Mouse (Mus musculus): Measurements from ENCODE around the gene Carmil3. TPM values are rescaled to one million over a fixed set of nuclear protein-coding genes. Genes with fewer than 3 reads are reported as not detected.

The Carmil3 gene
- polyA plus RNA-seq, 1 experiment = 9.9 TPM

DNA sequence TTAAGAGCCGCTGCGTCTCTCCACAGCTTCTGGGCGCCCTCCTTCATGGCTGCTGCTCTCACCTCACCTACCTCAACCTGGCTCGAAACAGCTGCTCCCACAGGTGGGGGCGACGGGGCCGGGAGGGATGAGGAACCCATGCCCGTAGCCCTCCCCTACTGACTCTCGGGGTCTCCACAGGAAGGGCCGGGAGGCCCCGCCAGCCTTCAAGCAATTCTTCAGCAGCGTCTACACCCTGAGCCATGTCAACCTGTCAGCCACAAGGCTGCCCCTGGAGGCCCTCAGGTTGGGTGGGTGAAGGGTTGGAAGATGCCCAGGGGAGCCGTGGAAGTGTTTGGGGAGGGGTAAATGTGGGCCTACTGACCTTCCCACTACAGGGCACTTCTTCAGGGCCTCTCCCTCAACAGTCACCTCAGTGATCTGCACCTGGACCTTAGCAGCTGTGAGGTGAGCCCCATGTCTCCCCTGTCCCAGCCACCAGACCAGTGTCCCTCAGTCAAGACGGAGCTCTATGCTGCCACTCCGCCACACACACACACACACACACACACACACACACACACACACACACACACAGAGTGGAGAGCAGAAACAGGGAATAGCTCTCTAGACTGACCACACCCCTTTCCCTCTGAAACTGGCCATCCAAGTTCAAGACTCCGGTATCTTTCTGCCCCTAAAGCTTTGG lies 6.5 kb downstream of the Carmil3 start:
- Histone ChIP-seq H3K27ac (ENCODE audit: insufficient read depth, low read length) (no peak overlapping the region), H3K9ac (ENCODE audit: low read depth, poor library complexity, severe bottlenecking) (no peak overlapping the region), H3K27me3 (ENCODE audit: control insufficient read depth, insufficient read depth, low read length, poor library complexity, severe bottlenecking) (no peaks in the 10 kb centered on the region), H3K4me3 (ENCODE audit: low read depth, low read length) (no peak overlapping the region), H3K9me3 (replicated peaks; ENCODE audit: control insufficient read depth, insufficient read depth, low read length, poor library complexity, severe bottlenecking) (no peaks in the 10 kb centered on the region), H3K4me1 (ENCODE audit: control insufficient read depth, insufficient read depth, low read length) (no peaks in the 10 kb centered on the region), H3K36me3 (ENCODE audit: control insufficient read depth, insufficient read depth, low read length, poor library complexity, severe bottlenecking) (no peaks in the 10 kb centered on the region)
- TF ChIP-seq POLR2A (IDR thresholded peaks at IDR 0.05; ENCODE audit: insufficient read depth, low read length) = no peak
- TF ChIP-seq CTCF (IDR thresholded peaks at IDR 0.05; ENCODE audit: low read depth, low read length) = no peak
- TF ChIP-seq EP300 (IDR thresholded peaks at IDR 0.05; ENCODE audit: insufficient read depth, low read depth, low read length) = no peak

DNA sequence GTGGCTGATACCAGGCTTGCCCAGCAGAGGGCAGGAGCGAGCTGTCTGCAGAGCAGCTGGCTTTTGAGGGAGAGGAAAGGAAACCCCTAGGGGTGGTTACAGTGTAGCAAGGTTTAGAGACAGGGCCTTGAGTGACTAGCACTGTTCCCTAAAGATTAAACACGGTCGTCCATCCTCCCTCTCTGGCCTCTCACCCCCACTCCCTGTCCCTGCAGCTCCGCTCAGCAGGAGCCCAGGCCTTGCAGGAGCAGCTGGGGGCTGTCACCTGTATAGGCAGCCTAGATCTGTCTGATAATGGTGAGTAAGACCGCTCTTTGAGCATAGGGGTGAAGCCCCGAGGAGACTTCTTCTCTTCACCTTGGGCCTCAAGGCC lies 7.0 kb downstream of the Carmil3 start:
- H3K4me3 ChIP-seq (ENCODE audit: low read depth, low read length) = no peak overlapping the region
- no peaks in the 10 kb centered on the region for H3K36me3 ChIP-seq (ENCODE audit: control insufficient read depth, insufficient read depth, low read length, poor library complexity, severe bottlenecking)
- H3K27me3 ChIP-seq (ENCODE audit: control insufficient read depth, insufficient read depth, low read length, poor library complexity, severe bottlenecking) = no peaks in the 10 kb centered on the region
- H3K9ac ChIP-seq (ENCODE audit: low read depth, poor library complexity, severe bottlenecking) = no peak overlapping the region
- no peaks in the 10 kb centered on the region for H3K9me3 ChIP-seq (replicated peaks; ENCODE audit: control insufficient read depth, insufficient read depth, low read length, poor library complexity, severe bottlenecking)
- no peak for TF ChIP-seq POLR2A (IDR thresholded peaks at IDR 0.05; ENCODE audit: insufficient read depth, low read length)
- peak; percentile 98 for TF ChIP-seq CTCF (IDR thresholded peaks at IDR 0.05; ENCODE audit: low read depth, low read length)
- TF ChIP-seq EP300 (IDR thresholded peaks at IDR 0.05; ENCODE audit: insufficient read depth, low read depth, low read length) = no peak
- no peak overlapping the region for H3K27ac ChIP-seq (ENCODE audit: insufficient read depth, low read length)
- no peaks in the 10 kb centered on the region for H3K4me1 ChIP-seq (ENCODE audit: control insufficient read depth, insufficient read depth, low read length)

DNA sequence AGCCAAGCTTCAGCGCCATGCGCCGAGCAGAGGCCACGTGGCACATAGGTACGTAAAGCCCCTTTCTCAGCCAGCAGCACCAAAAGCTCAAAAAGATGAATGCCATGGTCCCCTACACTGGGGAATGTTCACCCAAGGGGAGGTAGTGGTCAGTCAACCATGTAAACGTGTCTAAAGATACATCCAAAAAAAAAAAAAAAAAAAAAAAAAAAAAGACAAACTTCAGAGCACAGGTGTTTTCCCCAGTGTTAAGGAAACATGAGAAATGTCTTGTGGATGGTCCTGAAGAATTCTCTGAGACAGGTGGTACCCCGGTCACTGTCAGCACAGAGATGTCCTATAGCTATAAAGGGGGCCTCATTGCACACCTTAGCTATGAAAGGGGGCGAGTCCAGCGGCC lies 15.2 kb downstream of the Carmil3 start:
- Histone ChIP-seq H3K27me3 (ENCODE audit: control insufficient read depth, insufficient read depth, low read length, poor library complexity, severe bottlenecking) (no peaks in the 10 kb centered on the region), H3K4me3 (ENCODE audit: low read depth, low read length) (no peak overlapping the region), H3K9ac (ENCODE audit: low read depth, poor library complexity, severe bottlenecking) (no peak overlapping the region), H3K9me3 (replicated peaks; ENCODE audit: control insufficient read depth, insufficient read depth, low read length, poor library complexity, severe bottlenecking) (no peaks in the 10 kb centered on the region), H3K36me3 (ENCODE audit: control insufficient read depth, insufficient read depth, low read length, poor library complexity, severe bottlenecking) (no peaks in the 10 kb centered on the region), H3K27ac (ENCODE audit: insufficient read depth, low read length) (no peak overlapping the region), H3K4me1 (ENCODE audit: control insufficient read depth, insufficient read depth, low read length) (no peaks in the 10 kb centered on the region)
- TF ChIP-seq EP300 (IDR thresholded peaks at IDR 0.05; ENCODE audit: insufficient read depth, low read depth, low read length) = no peak
- no peak for TF ChIP-seq CTCF (IDR thresholded peaks at IDR 0.05; ENCODE audit: low read depth, low read length)
- no peak for TF ChIP-seq POLR2A (IDR thresholded peaks at IDR 0.05; ENCODE audit: insufficient read depth, low read length)

DNA sequence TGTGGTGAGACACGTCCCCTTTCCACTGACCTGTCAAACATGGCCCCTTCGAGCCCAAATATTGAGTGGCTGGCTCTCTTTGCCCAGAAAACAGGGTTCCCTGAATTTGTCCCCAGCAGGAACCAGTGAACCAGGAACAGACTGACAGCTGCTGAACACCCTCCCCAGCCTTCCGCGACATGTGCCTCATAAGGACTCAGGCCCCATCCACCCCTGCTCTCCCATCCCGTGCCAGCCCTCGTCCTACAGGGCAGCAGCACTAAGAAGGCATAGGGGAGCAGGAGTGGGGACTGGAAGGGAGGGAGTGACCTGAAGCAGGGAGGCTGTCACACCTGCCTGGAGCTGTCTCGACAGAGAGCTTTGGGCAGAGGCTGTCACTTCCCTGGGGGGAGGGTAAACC lies 17.4 kb downstream of the Carmil3 start:
- H3K36me3 ChIP-seq (ENCODE audit: control insufficient read depth, insufficient read depth, low read length, poor library complexity, severe bottlenecking) = no peaks in the 10 kb centered on the region
- H3K4me3 ChIP-seq (ENCODE audit: low read depth, low read length) = no peak overlapping the region
- H3K4me1 ChIP-seq (ENCODE audit: control insufficient read depth, insufficient read depth, low read length) = no peaks in the 10 kb centered on the region
- H3K9ac ChIP-seq (ENCODE audit: low read depth, poor library complexity, severe bottlenecking) = no peak overlapping the region
- H3K9me3 ChIP-seq (replicated peaks; ENCODE audit: control insufficient read depth, insufficient read depth, low read length, poor library complexity, severe bottlenecking) = no peaks in the 10 kb centered on the region
- TF ChIP-seq EP300 (IDR thresholded peaks at IDR 0.05; ENCODE audit: insufficient read depth, low read depth, low read length) (no peak), POLR2A (IDR thresholded peaks at IDR 0.05; ENCODE audit: insufficient read depth, low read length) (no peak), CTCF (IDR thresholded peaks at IDR 0.05; ENCODE audit: low read depth, low read length) (no peak)
- H3K27ac ChIP-seq (ENCODE audit: insufficient read depth, low read length) = no peak overlapping the region
- no peaks in the 10 kb centered on the region for H3K27me3 ChIP-seq (ENCODE audit: control insufficient read depth, insufficient read depth, low read length, poor library complexity, severe bottlenecking)

DNA sequence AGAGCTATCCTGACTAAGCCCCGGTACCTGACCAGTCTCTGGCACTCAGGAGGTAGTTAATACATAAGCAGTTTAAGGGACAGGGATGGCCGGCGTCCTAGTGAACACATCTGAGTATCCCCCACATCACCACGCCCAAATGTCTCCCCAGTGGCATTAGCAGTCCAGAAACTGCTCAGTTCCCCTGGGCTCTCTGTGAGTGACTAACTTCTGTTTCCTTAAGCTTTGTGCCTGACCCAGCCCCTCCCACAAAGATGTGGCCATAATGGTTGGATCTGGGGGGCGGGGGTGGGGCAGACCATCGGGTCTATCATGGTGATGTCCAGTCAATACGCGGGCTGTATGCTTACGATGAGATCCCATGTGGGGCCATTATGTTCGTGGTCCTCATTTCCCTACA lies 19.1 kb downstream of the Carmil3 start:
- Histone ChIP-seq H3K27ac (ENCODE audit: insufficient read depth, low read length) (no peak overlapping the region), H3K9me3 (replicated peaks; ENCODE audit: control insufficient read depth, insufficient read depth, low read length, poor library complexity, severe bottlenecking) (no peaks in the 10 kb centered on the region)
- TF ChIP-seq CTCF (IDR thresholded peaks at IDR 0.05; ENCODE audit: low read depth, low read length) (no peak), POLR2A (IDR thresholded peaks at IDR 0.05; ENCODE audit: insufficient read depth, low read length) (no peak)

DNA sequence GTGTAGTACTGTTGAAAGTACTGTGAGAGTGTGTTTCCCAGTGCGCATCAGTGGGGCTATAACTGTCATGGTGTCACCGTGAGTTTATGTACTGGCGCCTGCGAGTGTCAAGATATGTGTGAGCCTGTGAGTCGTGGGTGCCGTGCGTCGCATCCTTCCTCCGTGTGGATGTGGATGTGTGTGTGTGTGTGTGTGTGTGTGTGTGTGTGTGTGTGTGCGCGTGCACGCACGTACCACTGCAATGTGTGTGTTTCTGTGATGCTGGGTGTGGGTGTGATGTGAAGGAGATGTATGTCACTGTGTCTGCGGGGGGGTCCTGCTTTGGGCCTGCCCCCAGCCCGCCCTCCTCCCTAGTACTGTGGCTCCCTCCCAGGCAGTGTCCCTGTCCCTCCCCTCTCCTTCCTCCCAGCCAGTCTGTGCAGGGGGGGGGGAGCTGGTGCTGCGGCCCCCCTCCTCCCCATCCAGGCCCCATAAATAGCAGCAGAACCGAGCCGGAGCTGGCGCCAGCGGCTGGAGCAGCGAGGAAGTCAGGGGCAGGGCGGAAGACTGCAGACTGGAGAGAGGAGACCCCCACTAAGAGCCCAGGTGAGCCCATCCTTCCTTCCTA lies 19.8 kb downstream of the Carmil3 start, which contains the start of gene Cpne6:
TSS of gene Cpne6 (plus strand) at position 321 of the 607 bp plus-strand sequence.
- no peaks in the 10 kb centered on the region for H3K36me3 ChIP-seq (ENCODE audit: control insufficient read depth, insufficient read depth, low read length, poor library complexity, severe bottlenecking)
- H3K4me1 ChIP-seq (ENCODE audit: control insufficient read depth, insufficient read depth, low read length) = peaks cover 2% of the 10 kb centered on the region
- TF ChIP-seq EP300 (IDR thresholded peaks at IDR 0.05; ENCODE audit: insufficient read depth, low read depth, low read length) = no peak
- no peak for TF ChIP-seq CTCF (IDR thresholded peaks at IDR 0.05; ENCODE audit: low read depth, low read length)
- no peak for TF ChIP-seq POLR2A (IDR thresholded peaks at IDR 0.05; ENCODE audit: insufficient read depth, low read length)
- no peak within 1 kb of the TSS for H3K9ac ChIP-seq (ENCODE audit: low read depth, poor library complexity, severe bottlenecking)
- H3K9me3 ChIP-seq (replicated peaks; ENCODE audit: control insufficient read depth, insufficient read depth, low read length, poor library complexity, severe bottlenecking) = no peaks in the 10 kb centered on the region
- H3K27me3 ChIP-seq (ENCODE audit: control insufficient read depth, insufficient read depth, low read length, poor library complexity, severe bottlenecking) = no peaks in the 10 kb centered on the region
- H3K27ac ChIP-seq (ENCODE audit: insufficient read depth, low read length) = no peak within 1 kb of the TSS
- H3K4me3 ChIP-seq (ENCODE audit: low read depth, low read length) = no peak within 1 kb of the TSS

More for the DNA sequence above, 19.1 kb downstream of the Carmil3 start:
- Histone ChIP-seq H3K4me3 (ENCODE audit: low read depth, low read length) (no peak overlapping the region), H3K9ac (ENCODE audit: low read depth, poor library complexity, severe bottlenecking) (no peak overlapping the region), H3K36me3 (ENCODE audit: control insufficient read depth, insufficient read depth, low read length, poor library complexity, severe bottlenecking) (no peaks in the 10 kb centered on the region), H3K4me1 (ENCODE audit: control insufficient read depth, insufficient read depth, low read length) (peaks cover 2% of the 10 kb centered on the region), H3K27me3 (ENCODE audit: control insufficient read depth, insufficient read depth, low read length, poor library complexity, severe bottlenecking) (no peaks in the 10 kb centered on the region)

Data from ES-Bruce4 (cell line).